Mouse (Mus musculus): ENCODE measurements around the gene Tsga10.
"Not testable (repeated sequence)": the region's sequence is repeated elsewhere in the genome, so short reads cannot be mapped to it uniquely, and the experiment has no call there.

The Tsga10 gene

GRCm38 (mm10) chr1:37719761-37720640, 146.2 kb downstream of the Tsga10 start, which contains the start of gene 2010300C02Rik:
2010300C02Rik (minus strand) TSS chr1:37720085.
- DNase-seq (ENCODE audit: low spot score) = peak; percentile 13

- DNase-seq (ENCODE audit: low spot score) = no peak
Measured at GRCm38 (mm10) chr1:37719030-37719723, 147.1 kb downstream of the Tsga10 start.

- no peak for DNase-seq (ENCODE audit: low spot score)
Measured at GRCm38 (mm10) chr1:37718516-37718915, 147.7 kb downstream of the Tsga10 start.

- no peak for DNase-seq (ENCODE audit: low spot score)
Measured at GRCm38 (mm10) chr1:37717415-37718195, 148.6 kb downstream of the Tsga10 start.

- not testable (repeated sequence) for DNase-seq (ENCODE audit: low spot score)
Measured at GRCm38 (mm10) chr1:37712357-37712737, 153.9 kb downstream of the Tsga10 start.

GRCm38 (mm10) chr1:37711596-37712356, 154.5 kb downstream of the Tsga10 start:
- DNase-seq (ENCODE audit: low spot score) = no peak

GRCm38 (mm10) chr1:37711082-37711481, 155.1 kb downstream of the Tsga10 start:
- no peak for DNase-seq (ENCODE audit: low spot score)

- no peak for DNase-seq (ENCODE audit: low spot score)
Measured at GRCm38 (mm10) chr1:37709736-37710135, 156.5 kb downstream of the Tsga10 start.

- no peak for DNase-seq (ENCODE audit: low spot score)
Measured at GRCm38 (mm10) chr1:37708270-37708955, 157.8 kb downstream of the Tsga10 start.

All from ovary, adult 18-20 months (tissue).